Mouse (Mus musculus) liver, embryonic 14.5 days (tissue): Measurements from ENCODE around the gene Cfap126.

Experiments
- CTCF ChIP-seq: IDR thresholded peaks from 2 replicates; pipeline ENCODE4 v1.5.1; 2016; ENCODE audit warnings: antibody characterized with exemption, low read depth, control low read depth
- EP300 ChIP-seq: IDR thresholded peaks from 2 replicates; pipeline ENCODE4 v1.6.1; 2016; ENCODE audit warnings: antibody characterized with exemption, low read depth

GRCm38 (mm10) chr1:171130971-171131370, 17.3 kb downstream of the Cfap126 start:
- TF ChIP-seq CTCF: no peak
- TF ChIP-seq EP300: no peak
